In genomic region chr6:37195766-37196165, GRCm38 (mm10) we compare ENCODE assay signal across 20 mouse cellular contexts.
A peak's percentile ranks its signal among the peaks of the same experiment; 100 is the strongest.
DNase-seq lines count a peak whose midpoint lies in the region; ATAC-seq and TF ChIP-seq lines count a peak whose summit lies in the region.
"Had no signal": no experiment of that assay in that cellular context is flagged by ENCODE, and none has a peak within 500 bp of the region (broad histone marks: within the 10 kb centered on the region; RNA-seq: fewer than 3 reads in every experiment).

No protein-coding gene starts in this region.

- no peaks in the 10 kb centered on the region for H3K36me3 ChIP-seq in heart, embryonic 15.5 days
- H3K36me3 ChIP-seq: embryonic facial prominence, embryonic 10.5 days; hindbrain, embryonic 10.5 days; hindbrain, embryonic 15.5 days had no signal

- peaks cover 16% of the 10 kb centered on the region for H3K4me1 ChIP-seq in heart, embryonic 15.5 days (replicated peaks)
- H3K4me1 ChIP-seq: hindbrain, embryonic 10.5 days; hindbrain, embryonic 15.5 days had no signal

- intact Hi-C loops in heart, postnatal 10 days (cut with DNase I), result no loop called here

- DNase-seq in frontal cortex, postnatal 10 days (ENCODE audit: low spot score in 2 of 2), result no peak
- DNase-seq in heart, postnatal 10 days, result no peak
- no peak for DNase-seq in layer of hippocampus, adult 2 months (ENCODE audit: low spot score in 2 of 2)
- no peak for DNase-seq in layer of hippocampus, adult 8-10 months (ENCODE audit: low spot score in 2 of 2)
- no peak for DNase-seq in kidney, adult 11 months
- DNase-seq: adrenal gland, adult 2 months; adrenal gland, postnatal 25 days; cerebellum, adult 2 months; cerebellum, postnatal 10 days; heart, adult 2 months; heart, postnatal 14 days; kidney, adult 9 months had no signal

- 62% methylated on average over 4 of the region's 4 CpGs for WGBS in heart, embryonic 15.5 days

- peak; percentile 35; the same call in 1 of the 2 replicates for ATAC-seq in frontal cortex, adult (ENCODE audit: low TSS enrichment)
- no peak for ATAC-seq in heart, embryonic 15.5 days (replicated peaks; ENCODE audit: insufficient number of reproducible peaks, insufficient read depth, low FRiP score, low read depth)
- ATAC-seq: forebrain, embryonic 13.5 days; inflammation-experienced regulatory T-cells, adult 6 months; intestine, postnatal 0 days had no signal

- H3K27ac ChIP-seq in heart, embryonic 15.5 days, result peak overlapping the region; percentile 62; the same call in 1 of the 2 replicates
- H3K27ac ChIP-seq in layer of hippocampus, adult 2 months, result peak overlapping the region; percentile 46; the same call in 1 of the 2 replicates
- H3K27ac ChIP-seq: embryonic facial prominence, embryonic 10.5 days; forebrain, embryonic 13.5 days; heart, adult 2 months; hindbrain, embryonic 10.5 days; hindbrain, embryonic 15.5 days had no signal

- no peak overlapping the region for H3K4me3 ChIP-seq in heart, embryonic 15.5 days
- H3K4me3 ChIP-seq in layer of hippocampus, adult 2 months, result no peak overlapping the region
- H3K4me3 ChIP-seq: embryonic facial prominence, embryonic 10.5 days; forebrain, embryonic 13.5 days; heart, adult 2 months; hindbrain, embryonic 10.5 days; hindbrain, embryonic 15.5 days had no signal

- peak; percentile 58 for TF ChIP-seq CTCF in layer of hippocampus, adult 2 months (conservative IDR thresholded peaks at IDR 0.05)

- H3K9me3 ChIP-seq in heart, embryonic 15.5 days (replicated peaks), result no peaks in the 10 kb centered on the region
- H3K9me3 ChIP-seq: embryonic facial prominence, embryonic 10.5 days; forebrain, embryonic 13.5 days; hindbrain, embryonic 10.5 days; hindbrain, embryonic 15.5 days had no signal

- H3K4me2 ChIP-seq in heart, embryonic 15.5 days, result no peak overlapping the region
- H3K4me2 ChIP-seq: forebrain, embryonic 13.5 days; hindbrain, embryonic 15.5 days had no signal

- H3K9ac ChIP-seq in heart, embryonic 15.5 days, result no peak overlapping the region
- H3K9ac ChIP-seq: forebrain, embryonic 13.5 days; hindbrain, embryonic 15.5 days had no signal

- H3K27me3 ChIP-seq in heart, embryonic 15.5 days, result no peaks in the 10 kb centered on the region
- H3K27me3 ChIP-seq: forebrain, embryonic 13.5 days; hindbrain, embryonic 15.5 days had no signal
